Mouse (Mus musculus): Measurements from ENCODE around the gene Acss2.

DNA sequence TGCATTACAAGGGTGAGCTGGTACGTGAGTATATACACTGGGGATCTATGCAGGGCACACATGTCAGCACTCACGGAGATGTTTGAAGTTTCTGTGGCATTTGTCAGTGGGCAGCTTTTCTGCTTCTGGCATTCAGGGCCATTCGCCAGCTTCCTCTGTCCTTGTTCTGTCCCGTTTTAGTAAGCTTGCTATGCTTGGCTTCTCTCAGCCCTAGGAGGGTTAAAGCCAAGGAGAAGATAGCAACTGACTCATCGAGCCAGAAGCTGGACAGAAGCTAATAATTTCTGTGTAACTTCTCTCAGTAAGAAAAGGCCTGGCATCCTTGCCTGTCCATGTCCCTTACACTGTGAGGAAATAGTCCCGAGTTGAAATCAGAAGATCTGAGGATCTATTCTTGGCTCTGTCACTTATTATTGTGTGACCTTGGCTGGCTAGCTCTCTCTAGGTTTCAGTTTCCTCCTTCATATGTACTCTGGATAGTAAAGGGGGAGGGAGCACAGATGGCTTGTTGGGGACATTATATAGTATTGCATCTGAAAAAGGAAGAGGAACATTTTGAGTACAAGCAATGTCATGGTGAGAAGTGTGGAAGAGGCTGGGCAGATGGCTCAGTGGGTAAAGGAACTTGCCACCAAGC lies 23.2 kb downstream of the Acss2 start:
- TF ChIP-seq GATA1 (IDR thresholded peaks at IDR 0.05; ENCODE audit: low read length) (no peak), TAL1 (IDR thresholded peaks at IDR 0.05; ENCODE audit: low read length) (no peak)

Data from erythroblast, embryonic 14.5 days (primary cell).